Mouse (Mus musculus): ENCODE data around the gene App.

App gene

GRCm38 (mm10) chr16:85085902-85086301 lies 87.7 kb downstream of the App start:
- in situ Hi-C loops (cut with MboI, MseI), result no loop called here

GRCm38 (mm10) chr16:85084152-85084551 lies 89.4 kb downstream of the App start:
- in situ Hi-C loops (cut with MboI, MseI), result no loop called here

- in situ Hi-C loops (cut with MboI, MseI), result no loop called here
Observed at GRCm38 (mm10) chr16:85075330-85075729, 98.2 kb downstream of the App start.

GRCm38 (mm10) chr16:85074889-85075288 lies 98.7 kb downstream of the App start:
- in situ Hi-C loops (cut with MboI, MseI), result no loop called here

GRCm38 (mm10) chr16:85072624-85073023 lies 100.9 kb downstream of the App start:
- in situ Hi-C loops (cut with MboI, MseI), result no loop called here

GRCm38 (mm10) chr16:85071791-85072190 lies 101.8 kb downstream of the App start:
- in situ Hi-C loops (cut with MboI, MseI), result no loop called here

GRCm38 (mm10) chr16:85071248-85071647 lies 102.3 kb downstream of the App start:
- in situ Hi-C loops (cut with MboI, MseI), result no loop called here

GRCm38 (mm10) chr16:85067254-85067893 lies 106.2 kb downstream of the App start:
- in situ Hi-C loops (cut with MboI, MseI), result no loop called here

- in situ Hi-C loops (cut with MboI, MseI), result no loop called here
Observed at GRCm38 (mm10) chr16:85066227-85066626, 107.3 kb downstream of the App start.

- in situ Hi-C loops (cut with MboI, MseI), result no loop called here
Observed at GRCm38 (mm10) chr16:85064800-85065199, 108.8 kb downstream of the App start.

- in situ Hi-C loops (cut with MboI, MseI), result no loop called here
Observed at GRCm38 (mm10) chr16:85062732-85063131, 110.8 kb downstream of the App start.

GRCm38 (mm10) chr16:85061725-85062124 lies 111.8 kb downstream of the App start:
- in situ Hi-C loops (cut with MboI, MseI), result no loop called here

- in situ Hi-C loops (cut with MboI, MseI), result no loop called here
Observed at GRCm38 (mm10) chr16:85058138-85058537, 115.4 kb downstream of the App start.

GRCm38 (mm10) chr16:85056212-85056611 lies 117.4 kb downstream of the App start:
- in situ Hi-C loops (cut with MboI, MseI), result no loop called here

- in situ Hi-C loops (cut with MboI, MseI), result no loop called here
Observed at GRCm38 (mm10) chr16:85053996-85054395, 119.6 kb downstream of the App start.

GRCm38 (mm10) chr16:85047310-85047709 lies 126.3 kb downstream of the App start:
- in situ Hi-C loops (cut with MboI, MseI), result no loop called here

- in situ Hi-C loops (cut with MboI, MseI), result no loop called here
Observed at GRCm38 (mm10) chr16:85041153-85041959, 132.2 kb downstream of the App start.

GRCm38 (mm10) chr16:85038731-85039130 lies 134.8 kb downstream of the App start:
- in situ Hi-C loops (cut with MboI, MseI), result no loop called here

GRCm38 (mm10) chr16:85037969-85038644 lies 135.5 kb downstream of the App start:
- in situ Hi-C loops (cut with MboI, MseI), result no loop called here

- in situ Hi-C loops (cut with MboI, MseI), result no loop called here
Observed at GRCm38 (mm10) chr16:85035815-85036214, 137.8 kb downstream of the App start.

GRCm38 (mm10) chr16:85033747-85034146 lies 139.8 kb downstream of the App start:
- in situ Hi-C loops (cut with MboI, MseI), result no loop called here

- in situ Hi-C loops (cut with MboI, MseI), result no loop called here
Observed at GRCm38 (mm10) chr16:85030810-85031209, 142.8 kb downstream of the App start.

- in situ Hi-C loops (cut with MboI, MseI), result no loop called here
Observed at GRCm38 (mm10) chr16:85028396-85028795, 145.2 kb downstream of the App start.
